Mouse (Mus musculus) adrenal gland, adult 18-20 months (tissue): ENCODE data around the gene Etl4. TPM values are rescaled to one million over a fixed set of nuclear protein-coding genes. Genes with fewer than 3 reads are reported as not detected.
A peak's percentile ranks its signal among the peaks of the same experiment; 100 is the strongest.

Experiments
- DNase-seq, 2 experiments: peaks; one replicate each; pipeline ENCODE4 v3.0.0; 2021 to 2022; ENCODE audit warnings: low spot score in 2 of 2
- total RNA-seq, 2 experiments: library from RNA; stranded (reverse); gene quantifications; 1 replicate in 1 of 2; 2 replicates in 1 of 2; pipeline ENCODE4 v1.2.3; 2021

The Etl4 gene
- total RNA-seq, 2 experiments from 2014 or later = 19.7 to 21.2 TPM

- DNase-seq = no peak
Observed at GRCm38 (mm10) chr2:20753282-20754110, 843.9 kb downstream of the Etl4 start.

GRCm38 (mm10) chr2:20756964-20757363 lies 847.4 kb downstream of the Etl4 start:
- no peak for DNase-seq

- no peak for DNase-seq
Observed at GRCm38 (mm10) chr2:20759045-20759662, 849.6 kb downstream of the Etl4 start.

GRCm38 (mm10) chr2:20761320-20761719 lies 851.7 kb downstream of the Etl4 start:
- no peak for DNase-seq

GRCm38 (mm10) chr2:20761751-20762150 lies 852.2 kb downstream of the Etl4 start:
- no peak for DNase-seq

- no peak for DNase-seq
Observed at GRCm38 (mm10) chr2:20763511-20764212, 854.1 kb downstream of the Etl4 start.

GRCm38 (mm10) chr2:20764566-20765090 lies 855.0 kb downstream of the Etl4 start:
- DNase-seq = no peak

- DNase-seq = no peak
Observed at GRCm38 (mm10) chr2:20768681-20769080, 859.1 kb downstream of the Etl4 start.

GRCm38 (mm10) chr2:20770171-20770570 lies 860.6 kb downstream of the Etl4 start:
- DNase-seq = no peak

GRCm38 (mm10) chr2:20774462-20774861 lies 864.9 kb downstream of the Etl4 start:
- DNase-seq = no peak

- DNase-seq = no peak
Observed at GRCm38 (mm10) chr2:20776171-20776704, 866.7 kb downstream of the Etl4 start.

- no peak for DNase-seq
Observed at GRCm38 (mm10) chr2:20777931-20778330, 868.4 kb downstream of the Etl4 start.

- peak; percentile 33 to 54 for DNase-seq
Observed at GRCm38 (mm10) chr2:20779484-20780381, 870.2 kb downstream of the Etl4 start.

GRCm38 (mm10) chr2:20801236-20801890 lies 891.8 kb downstream of the Etl4 start:
- DNase-seq = no peak

GRCm38 (mm10) chr2:20811506-20811905 lies 901.9 kb downstream of the Etl4 start:
- peak in 1 of 2 experiments; percentile 21 for DNase-seq

- DNase-seq = no peak
Observed at GRCm38 (mm10) chr2:20813986-20814385, 904.4 kb downstream of the Etl4 start.

- no peak for DNase-seq
Observed at GRCm38 (mm10) chr2:20818226-20818625, 908.6 kb downstream of the Etl4 start.

- no peak for DNase-seq
Observed at GRCm38 (mm10) chr2:20826258-20826657, 916.7 kb downstream of the Etl4 start.

GRCm38 (mm10) chr2:20830882-20831281 lies 921.3 kb downstream of the Etl4 start:
- DNase-seq = no peak
